Mouse (Mus musculus) lung, postnatal 0 days (tissue): Measurements from ENCODE around the gene Aifm2.

ENCODE experiments used
- CTCF ChIP-seq: IDR thresholded peaks from 2 replicates; pipeline ENCODE4 v1.5.1; 2016; ENCODE audit warnings: antibody characterized with exemption, mild to moderate bottlenecking
- EP300 ChIP-seq: IDR thresholded peaks from 2 replicates; pipeline ENCODE4 v1.6.1; 2016; ENCODE audit warnings: antibody characterized with exemption, mild to moderate bottlenecking, control low read depth

DNA sequence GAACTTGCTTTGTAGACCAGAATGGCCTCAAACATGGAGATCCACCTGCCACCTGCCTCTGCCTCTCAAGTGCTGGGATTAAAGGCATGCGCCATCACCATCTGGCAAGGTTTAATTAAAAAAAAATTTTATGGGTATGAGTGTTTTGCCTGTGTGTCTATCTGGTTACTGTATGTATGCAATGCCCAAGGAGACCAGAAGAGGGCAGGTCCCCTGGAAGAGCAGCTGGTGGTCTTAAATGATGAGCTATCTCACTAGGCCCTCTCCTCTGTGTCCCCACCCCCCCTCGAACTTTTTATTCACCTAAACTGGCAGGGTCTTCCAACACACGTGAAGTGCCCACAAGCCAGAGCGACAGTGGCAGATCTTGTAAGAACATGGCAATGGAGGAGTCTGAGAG lies 26.8 kb downstream of the Aifm2 start:
- TF ChIP-seq EP300, result no peak
- TF ChIP-seq CTCF, result peak; percentile 54
